Mouse (Mus musculus) megakaryocyte, embryonic 14.5 days (primary cell): ENCODE measurements at regions not wholly inside any gene's neighbourhood (a gene's known extent, or its start where the extent isn't known, plus 50 kb on each side); places are given as distances from the start of the nearest gene placed in this dataset.

Experiments used
- FLI1 ChIP-seq: IDR thresholded peaks from 2 replicates; pipeline ENCODE4 v1.6.1; 2012; ENCODE audit warnings: low read length, inconsistent platforms, mixed read lengths
- GATA1 ChIP-seq: IDR thresholded peaks from 3 replicates; pipeline ENCODE4 v1.6.1; 2012; ENCODE audit warnings: mixed read lengths, low read length, inconsistent platforms, borderline replicate concordance

DNA sequence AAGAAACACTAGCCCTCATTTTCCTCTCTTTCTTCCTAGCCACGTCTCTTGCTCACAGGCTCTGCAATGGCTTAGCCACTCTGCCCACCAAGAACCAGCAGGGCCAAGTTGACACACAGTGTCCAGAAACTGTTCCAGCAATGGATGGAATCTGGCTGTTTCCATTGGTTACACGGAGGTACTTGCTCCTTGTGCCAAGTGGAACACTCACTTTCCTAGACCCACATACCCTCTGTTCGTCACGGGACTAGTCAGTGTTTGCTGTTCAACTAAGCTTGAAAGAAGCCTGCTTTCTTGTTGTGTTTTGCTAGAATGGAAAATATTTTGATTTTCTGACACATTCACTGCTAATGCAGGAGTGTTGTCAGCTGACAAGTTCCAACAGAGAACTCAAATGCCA, 575.7 kb upstream of the Gulo start:
- TF ChIP-seq GATA1 (no peak), FLI1 (no peak)
